Mouse (Mus musculus): ENCODE results near the gene Lhx2.

Lhx2 gene

GRCm38 (mm10) chr2:38405356-38405755 is 66.3 kb downstream of the Lhx2 start:
- no peak for DNase-seq (ENCODE audit: low read depth)

GRCm38 (mm10) chr2:38409309-38409708 is 70.2 kb downstream of the Lhx2 start:
- DNase-seq (ENCODE audit: low read depth) = no peak

GRCm38 (mm10) chr2:38410227-38410626 is 71.1 kb downstream of the Lhx2 start:
- no peak for DNase-seq (ENCODE audit: low read depth)

- no peak for DNase-seq (ENCODE audit: low read depth)
Observed at GRCm38 (mm10) chr2:38412599-38413177, 73.6 kb downstream of the Lhx2 start.

- no peak for DNase-seq (ENCODE audit: low read depth)
Observed at GRCm38 (mm10) chr2:38417970-38418369, 78.9 kb downstream of the Lhx2 start.

Measured in naive thymus-derived CD4-positive, alpha-beta T cell, adult 2 months (primary cell).